Mouse (Mus musculus) ES-CJ7 (cell line): ENCODE measurements around the gene Rpap1.
"Not testable (repeated sequence)": the region's sequence is repeated elsewhere in the genome, so short reads cannot be mapped to it uniquely, and the experiment has no call there.

ENCODE experiments used
- DNase-seq: peaks from one replicate; pipeline ENCODE4 v3.0.0; 2011; ENCODE audit warnings: low read depth, low spot score

Rpap1 gene

DNA sequence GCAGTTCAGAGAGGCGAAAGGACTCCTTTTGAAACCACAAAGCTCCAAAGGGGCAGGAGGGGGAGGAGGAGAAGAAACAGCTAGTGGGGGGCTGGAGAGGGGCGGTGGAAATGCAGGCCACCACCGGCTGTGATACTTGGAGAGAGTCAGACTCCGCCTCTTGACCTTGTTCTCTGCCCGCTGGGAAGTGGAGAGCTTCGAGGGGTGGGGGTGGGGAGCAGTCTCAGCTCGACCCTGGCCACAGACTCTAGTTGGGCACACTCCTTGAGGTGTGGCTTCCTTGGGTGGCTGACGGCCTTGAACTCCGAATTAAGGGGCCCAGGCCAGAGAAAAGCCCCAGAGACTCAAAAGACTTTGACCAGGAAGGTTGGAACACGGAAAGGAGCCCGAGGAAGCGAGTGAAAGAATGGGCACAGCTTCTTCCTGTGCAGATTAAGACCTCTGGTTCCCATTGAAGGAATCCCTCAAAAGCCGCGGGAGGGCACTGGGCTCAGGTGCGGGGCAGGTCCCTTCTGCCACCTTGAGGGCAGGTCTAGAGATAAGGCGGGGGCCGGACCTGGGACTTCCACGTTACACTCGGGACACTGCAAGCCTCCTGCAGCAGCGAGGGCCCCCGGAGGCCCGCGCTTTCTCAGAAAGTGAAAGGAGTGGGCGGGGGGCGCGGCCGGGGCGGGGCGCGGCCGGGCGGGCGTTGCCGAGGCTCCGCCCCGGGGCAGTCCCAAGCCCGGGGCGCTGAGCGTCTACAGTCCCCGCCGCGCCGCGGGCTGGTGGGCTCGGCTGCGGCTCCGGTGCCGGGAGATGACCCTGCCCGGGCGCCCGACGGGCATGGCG, 45.5 kb downstream of the Rpap1 start, which contains the start of gene Itpka:
Gene Itpka (plus strand): TSS at position 757 of the 831 bp plus-strand sequence.
- peak; percentile 96 for DNase-seq

DNA sequence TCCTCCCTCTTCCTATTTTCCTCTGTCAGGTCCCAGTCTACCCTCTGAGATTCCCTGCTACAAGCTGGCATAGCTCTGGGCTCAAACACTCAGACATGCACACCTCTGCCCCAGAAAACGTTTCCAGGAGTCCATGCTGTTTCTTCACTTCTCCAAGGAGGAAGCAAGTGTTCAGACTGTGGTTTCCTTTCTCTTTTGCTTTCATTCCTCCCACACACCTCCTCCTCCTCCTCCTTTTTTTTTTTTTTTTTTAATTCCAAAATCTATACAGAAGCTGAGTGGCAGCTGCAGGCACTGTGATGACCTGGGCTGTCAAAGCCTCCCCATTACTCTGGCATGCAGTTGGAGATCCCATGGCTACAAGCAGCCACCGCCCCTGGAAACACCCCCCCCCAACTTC, 46.8 kb downstream of the Rpap1 start:
- DNase-seq, result no peak

DNA sequence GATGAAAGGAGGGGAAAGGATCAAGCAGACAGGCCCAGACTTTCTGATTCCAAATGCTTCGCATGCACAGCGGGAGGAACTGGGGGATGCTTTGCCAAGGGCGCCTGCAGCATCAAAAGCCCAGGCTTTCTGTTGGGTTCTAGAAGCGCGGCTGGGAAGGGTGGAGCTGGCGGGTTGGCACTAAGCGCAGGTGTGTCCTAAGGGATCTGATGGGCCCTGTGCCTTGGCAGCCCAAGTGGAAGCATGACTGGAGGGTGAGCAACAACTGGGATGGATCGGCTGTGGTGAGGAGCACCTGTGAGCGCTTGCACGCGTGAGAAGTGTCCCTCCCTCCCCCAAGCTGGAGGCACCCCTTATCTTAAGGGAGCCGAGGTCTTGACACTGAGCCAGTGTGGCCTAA, 50.2 kb downstream of the Rpap1 start:
- no peak for DNase-seq

GRCm38 (mm10) chr2:119730735-119731134, 56.6 kb downstream of the Rpap1 start:
- peak; percentile 77 for DNase-seq

DNA sequence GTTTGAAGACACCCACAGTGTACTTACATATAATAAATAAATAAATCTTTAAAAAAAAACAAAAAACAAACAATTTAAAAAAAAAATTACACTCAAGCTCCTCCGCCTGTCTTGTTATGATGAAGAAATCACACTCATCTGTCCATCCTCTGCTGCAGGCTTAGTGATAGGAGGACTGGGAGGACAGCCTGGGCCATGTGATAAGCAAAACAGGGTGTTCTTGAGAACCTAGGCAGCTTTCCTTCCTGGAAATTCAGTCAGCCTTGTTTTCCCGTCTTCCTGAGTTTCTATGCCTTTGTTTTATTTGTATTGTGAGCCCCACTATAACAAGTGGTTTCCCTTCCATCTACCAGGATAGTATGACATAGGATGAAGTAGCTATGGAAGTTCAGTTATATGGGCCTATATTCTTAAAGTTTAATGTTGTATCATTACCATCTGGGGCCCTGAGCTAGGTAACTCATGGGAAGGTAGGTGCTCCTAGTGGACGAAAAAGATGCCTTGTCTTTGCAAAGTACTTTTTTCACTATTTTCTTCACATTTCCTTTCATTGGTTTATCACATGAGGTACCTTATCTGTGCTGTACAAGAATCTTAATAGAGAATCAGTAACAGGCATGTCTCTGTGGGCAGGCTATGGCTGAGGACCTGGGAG, 59.4 kb downstream of the Rpap1 start:
- no peak for DNase-seq

DNA sequence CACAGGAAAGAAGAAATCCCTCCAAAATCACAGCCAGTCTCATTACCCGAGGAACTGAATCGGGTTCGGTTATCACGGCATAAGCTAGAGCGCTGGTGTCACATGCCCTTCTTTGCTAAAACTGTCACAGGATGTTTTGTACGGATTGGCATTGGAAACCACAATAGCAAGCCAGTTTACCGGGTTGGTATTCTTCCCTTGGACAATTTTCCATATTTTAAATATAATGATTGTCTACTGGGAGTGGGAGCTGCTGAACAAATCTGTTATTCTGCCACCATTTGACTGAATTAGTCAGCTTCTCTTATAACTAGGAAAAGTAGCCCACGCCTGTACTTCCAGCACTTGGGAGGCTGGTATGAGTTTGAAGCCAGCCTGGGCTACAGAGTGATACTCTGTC, 66.3 kb downstream of the Rpap1 start:
- no peak for DNase-seq

- DNase-seq, result not testable (repeated sequence)
Measured at GRCm38 (mm10) chr2:119715868-119716267, 71.5 kb downstream of the Rpap1 start.
